Mouse (Mus musculus) brain, embryonic 14.5 days (tissue): Measurements from ENCODE around the gene Nub1. TPM values are rescaled to one million over a fixed set of nuclear protein-coding genes. Genes with fewer than 3 reads are reported as not detected.

Experiments
- DNase-seq: peaks from one replicate; pipeline ENCODE4 v3.0.0-alpha.2; 2011; ENCODE audit warnings: low read depth
- CTCF ChIP-seq: fragments of 200-500 bp; IDR thresholded peaks from 2 replicates; pipeline ENCODE4 v1.5.1; 2012; ENCODE audit warnings: inconsistent platforms, mild to moderate bottlenecking, moderate library complexity, borderline replicate concordance; ENCODE audit not compliant: insufficient read depth, insufficient read length; ENCODE audit errors: extremely low read depth
- POLR2A ChIP-seq: fragments of 200-500 bp; IDR thresholded peaks from 2 replicates; pipeline ENCODE4 v1.6.1; 2012; ENCODE audit warnings: mild to moderate bottlenecking, inconsistent platforms, borderline replicate concordance; ENCODE audit not compliant: poor library complexity, insufficient read depth, insufficient read length, severe bottlenecking; ENCODE audit errors: extremely low read depth
- polyA plus RNA-seq: library from polyadenylated mRNA; depleted of rRNA; stranded (reverse); fragments of >200 nt; gene quantifications from 2 replicates; pipeline ENCODE4 v1.2.3, GENCODE M21; 2012; rRNA removed

Gene Nub1
- 57.8 and 58.5 TPM in 2 replicates for polyA plus RNA-seq

- peak; percentile 100 for DNase-seq
- TF ChIP-seq CTCF (peak; percentile 44; the same call in 1 of the 2 replicates), POLR2A (peak; percentile 73)
Measured at GRCm38 (mm10) chr5:24685366-24686093, at the start of gene Nub1. Gene Nub1, plus strand, starts transcription at chr5:24685532.

- peak; percentile 37 for DNase-seq
- TF ChIP-seq POLR2A (no peak), CTCF (peak; percentile 36; the same call in 1 of the 2 replicates)
Measured at GRCm38 (mm10) chr5:24636987-24637386, 48.3 kb upstream of the Nub1 start.

DNA sequence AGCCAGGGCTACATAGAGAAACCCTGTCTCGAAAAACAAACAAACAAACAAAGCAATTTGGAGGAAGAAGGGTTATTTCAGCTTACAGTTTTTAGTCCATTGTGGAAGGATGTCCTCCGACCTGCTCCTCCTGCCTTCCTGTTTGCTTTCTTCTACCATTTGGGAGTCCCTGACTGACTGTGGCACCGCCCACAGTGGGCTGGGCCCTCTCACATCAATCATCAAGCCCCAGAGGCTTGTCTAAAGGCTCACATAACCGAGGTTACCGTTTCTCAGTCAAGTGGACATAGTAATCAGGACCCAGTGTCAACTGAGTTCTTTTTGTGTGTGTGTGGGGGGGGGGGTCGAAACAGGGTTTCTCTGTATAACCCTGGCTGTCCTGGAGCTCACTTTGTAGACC is 47.2 kb upstream of the Nub1 start:
- TF ChIP-seq CTCF (no peak), POLR2A (no peak)
- no peak for DNase-seq

- peak; percentile 69 for DNase-seq
- TF ChIP-seq POLR2A (no peak), CTCF (no peak)
Measured at GRCm38 (mm10) chr5:24639081-24639480, 46.3 kb upstream of the Nub1 start.

- no peak for DNase-seq
- no peak for TF ChIP-seq CTCF
- TF ChIP-seq POLR2A: no peak
Measured at GRCm38 (mm10) chr5:24645454-24645853, 39.9 kb upstream of the Nub1 start.

DNA sequence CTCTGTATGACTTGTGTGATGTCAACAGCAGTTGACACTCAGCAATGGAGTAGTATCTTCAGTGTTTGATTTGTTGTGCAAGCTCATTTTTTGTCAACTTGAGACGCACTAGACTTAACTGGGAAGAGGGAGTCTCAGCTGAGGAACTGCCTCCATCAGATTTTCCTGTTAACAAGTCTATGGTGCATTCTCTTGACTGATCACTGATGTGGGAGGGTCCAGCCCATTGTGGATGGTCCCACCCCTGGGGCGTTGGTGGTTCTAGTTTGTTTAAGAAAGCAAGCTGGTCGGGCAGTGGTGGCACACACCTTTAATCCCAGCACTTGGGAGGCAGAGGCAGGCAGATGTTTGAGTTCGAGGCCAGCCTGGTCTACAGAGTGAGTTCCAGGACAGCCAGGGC is 36.1 kb upstream of the Nub1 start:
- TF ChIP-seq POLR2A (no peak), CTCF (no peak)

GRCm38 (mm10) chr5:24649701-24650100 is 35.6 kb upstream of the Nub1 start:
- TF ChIP-seq CTCF (no peak), POLR2A (no peak)
- no peak for DNase-seq

More for the DNA sequence above, 36.1 kb upstream of the Nub1 start:
- DNase-seq: no peak

DNA sequence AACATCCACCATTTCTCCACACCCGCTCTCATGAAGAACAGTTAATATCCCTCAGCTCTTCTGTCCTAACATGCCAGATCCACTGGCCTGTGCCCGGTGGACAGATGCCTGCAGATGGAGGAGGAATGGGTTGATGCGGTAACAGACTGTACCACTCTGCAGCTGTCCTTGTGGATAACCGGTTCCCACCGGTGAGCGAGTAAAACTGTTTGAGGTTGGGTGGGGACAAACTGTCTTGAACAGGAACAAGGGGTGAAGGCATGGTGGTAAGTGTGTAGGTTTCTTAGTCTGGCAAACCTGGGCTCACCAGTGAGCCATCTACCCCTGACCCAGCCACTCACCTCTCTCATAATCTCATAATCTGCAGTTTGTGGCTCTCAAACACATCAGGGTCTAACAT is 34.0 kb upstream of the Nub1 start:
- no peak for DNase-seq
- TF ChIP-seq POLR2A (no peak), CTCF (no peak)

GRCm38 (mm10) chr5:24651768-24652752 is 33.3 kb upstream of the Nub1 start:
- DNase-seq: peak; percentile 94
- no peak for TF ChIP-seq POLR2A
- peak; percentile 100 for TF ChIP-seq CTCF

DNA sequence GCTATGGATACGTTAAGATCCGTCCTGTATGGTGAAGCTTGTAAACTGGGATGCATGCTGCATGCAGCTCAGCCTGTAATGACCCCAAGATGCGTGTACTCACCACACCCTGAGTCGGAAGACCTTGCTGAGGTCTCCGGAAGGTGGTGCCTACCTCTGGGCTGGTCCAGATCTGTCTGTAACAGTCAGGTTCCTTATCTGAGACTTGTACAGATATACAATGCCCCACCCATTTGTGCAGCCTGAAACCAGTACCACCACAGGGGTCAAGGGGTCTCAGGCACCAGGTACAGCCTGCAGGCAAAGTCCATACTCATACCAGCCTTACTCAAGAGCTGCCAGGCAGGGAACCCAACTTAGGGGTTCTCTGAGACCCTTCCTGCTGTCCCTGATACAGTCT is 32.6 kb upstream of the Nub1 start:
- no peak for DNase-seq
- TF ChIP-seq POLR2A (no peak), CTCF (no peak)

- no peak for DNase-seq
- TF ChIP-seq CTCF: no peak
- no peak for TF ChIP-seq POLR2A
Measured at GRCm38 (mm10) chr5:24654491-24654890, 30.8 kb upstream of the Nub1 start.

- no peak for TF ChIP-seq POLR2A
- no peak for TF ChIP-seq CTCF
- DNase-seq: peak; percentile 88
Measured at GRCm38 (mm10) chr5:24657113-24657512, 28.2 kb upstream of the Nub1 start.
